Mouse (Mus musculus): ENCODE measurements around the gene Rftn1.

- TF ChIP-seq POLR2AphosphoS2 (IDR thresholded peaks at IDR 0.05; ENCODE audit: low read depth, low read length): no peak
- no peak for TF ChIP-seq MAX (IDR thresholded peaks at IDR 0.05; ENCODE audit: low read length)
- TF ChIP-seq CTCF (conservative IDR thresholded peaks at IDR 0.05 in 1 of 2, IDR thresholded peaks at IDR 0.05 in 1 of 2; ENCODE audit: low read depth in 2 of 2, low read length in 2 of 2): no peak
- TF ChIP-seq NELFE (IDR thresholded peaks at IDR 0.05; ENCODE audit: low read depth, low read length): no peak
- TF ChIP-seq POLR2A (IDR thresholded peaks at IDR 0.05; ENCODE audit: low read depth, low read length): no peak
- no peak for TF ChIP-seq KAT2A (IDR thresholded peaks at IDR 0.05; ENCODE audit: insufficient replicate concordance, low read length)
- TF ChIP-seq ZC3H11A (IDR thresholded peaks at IDR 0.05; ENCODE audit: low read depth, low read length): no peak
- no peak for TF ChIP-seq TBP (conservative IDR thresholded peaks at IDR 0.05; ENCODE audit: low read depth, low read length)
- TF ChIP-seq CHD2 (IDR thresholded peaks at IDR 0.05; ENCODE audit: low read length): no peak
- no peak for TF ChIP-seq E2F4 (IDR thresholded peaks at IDR 0.05; ENCODE audit: insufficient replicate concordance, low read depth, low read length)
- no peak for TF ChIP-seq NRF1 (IDR thresholded peaks at IDR 0.05; ENCODE audit: low read depth, low read length)
- no peak for TF ChIP-seq USF2 (conservative IDR thresholded peaks at IDR 0.05; ENCODE audit: low read depth, low read length)
- TF ChIP-seq MXI1 (IDR thresholded peaks at IDR 0.05; ENCODE audit: low read depth, low read length): no peak
These were observed 94.2 kb downstream of the Rftn1 start for GRCm38 (mm10) chr17:50096305-50096704.
